Mouse (Mus musculus): ENCODE results near the gene Igfbp2. TPM values are rescaled to one million over a fixed set of nuclear protein-coding genes. Genes with fewer than 3 reads are reported as not detected.

The Igfbp2 gene
- polyA plus RNA-seq (2016; fragmentation: Nextera tagmentation; extraction: Ambion mirVana) = 427 and 524 TPM in 2 replicates

DNA sequence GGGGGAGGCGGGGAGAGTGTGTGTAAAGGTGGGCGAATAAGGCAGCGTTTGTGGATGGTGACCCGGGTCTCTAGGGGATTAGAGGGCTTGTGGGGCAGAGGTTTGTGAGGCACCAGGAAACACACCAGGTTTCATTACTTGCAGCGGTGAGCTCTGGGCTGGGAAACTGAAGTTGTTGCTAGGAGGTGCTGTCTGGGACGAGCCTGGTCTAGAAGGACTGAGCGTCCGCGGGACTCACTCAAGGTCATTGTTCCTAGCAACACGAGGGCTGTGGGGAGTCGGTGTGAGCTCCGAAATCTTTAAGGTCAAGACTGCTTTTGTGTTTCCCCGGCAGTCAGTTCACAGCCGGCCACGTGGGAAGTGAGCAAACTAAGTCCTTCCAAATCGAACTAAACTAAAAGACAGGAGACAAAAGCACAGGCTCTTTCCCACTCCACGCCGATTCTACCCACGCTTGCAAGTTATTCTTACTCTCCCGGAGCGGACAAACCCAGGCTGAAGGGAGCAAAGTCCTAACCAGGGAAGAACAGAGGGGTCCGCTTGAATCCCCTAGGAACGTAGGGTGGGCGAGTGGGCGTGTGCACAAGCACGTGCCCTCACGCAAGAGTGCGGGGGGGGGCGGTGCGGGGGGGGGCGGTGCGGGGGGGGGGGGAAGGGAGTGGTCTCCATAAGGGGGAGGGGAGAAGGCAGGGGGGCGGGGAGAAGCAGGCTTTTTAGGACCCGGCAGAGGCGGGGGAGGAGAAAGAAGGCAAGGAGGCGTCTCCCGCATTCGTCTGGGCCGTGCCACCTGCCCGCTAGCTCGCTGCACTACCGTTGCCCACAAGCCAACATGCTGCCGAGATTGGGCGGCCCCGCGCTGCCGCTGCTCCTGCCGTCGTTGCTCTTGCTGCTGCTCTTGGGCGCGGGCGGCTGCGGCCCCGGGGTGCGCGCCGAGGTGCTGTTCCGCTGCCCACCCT lies at the start of gene Igfbp2:
Igfbp2 (plus strand) TSS at position 753 of the 956 bp plus-strand sequence.
- peaks cover 10% of the 10 kb centered on the region for H3K36me3 ChIP-seq (replicated peaks)
- H3K27me3 ChIP-seq = no peaks in the 10 kb centered on the region
- peaks cover 37% of the 10 kb centered on the region for H3K4me1 ChIP-seq
- WGBS = 1% methylated on average over 45 of the region's 58 CpGs
- no peaks in the 10 kb centered on the region for H3K9me3 ChIP-seq
- H3K4me3 ChIP-seq (replicated peaks) = peak within 1 kb of the TSS; percentile 88
- peak within 1 kb of the TSS; percentile 95 for H3K27ac ChIP-seq
- ATAC-seq (ENCODE audit: low FRiP score) = peak; percentile 82
- H3K9ac ChIP-seq = peak within 1 kb of the TSS; percentile 91
- peak within 1 kb of the TSS; percentile 88 for H3K4me2 ChIP-seq

DNA sequence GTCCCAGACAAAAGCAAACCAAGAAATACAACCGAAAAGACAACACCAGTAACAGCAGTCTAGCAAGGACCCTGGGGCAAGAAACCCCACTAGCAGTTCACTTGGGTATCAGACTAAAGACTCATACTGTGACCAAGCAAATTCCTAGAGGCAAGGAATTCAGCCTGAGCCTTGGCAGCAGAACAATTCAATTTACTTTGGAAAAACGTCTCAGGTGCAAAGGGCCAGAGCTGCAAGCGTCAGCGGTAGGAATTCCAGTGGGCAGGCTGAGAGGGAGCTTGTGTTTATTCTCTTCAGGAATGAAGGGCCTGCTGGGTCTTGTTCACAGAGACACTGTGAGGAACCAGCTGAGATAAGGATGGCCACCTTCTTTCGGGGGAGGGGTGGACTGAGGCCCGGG lies 45.5 kb upstream of the Igfbp2 start:
- Histone ChIP-seq H3K4me2 (no peak overlapping the region), H3K4me1 (peaks cover 12% of the 10 kb centered on the region; the same call in 1 of the 2 replicates), H3K9ac (no peak overlapping the region), H3K9me3 (no peaks in the 10 kb centered on the region), H3K4me3 (replicated peaks) (no peak overlapping the region), H3K27ac (no peak overlapping the region), H3K36me3 (replicated peaks) (no peaks in the 10 kb centered on the region), H3K27me3 (no peaks in the 10 kb centered on the region)
- 28% methylated on average over 6 of the region's 6 CpGs for WGBS
- no peak for ATAC-seq (ENCODE audit: low FRiP score)

DNA sequence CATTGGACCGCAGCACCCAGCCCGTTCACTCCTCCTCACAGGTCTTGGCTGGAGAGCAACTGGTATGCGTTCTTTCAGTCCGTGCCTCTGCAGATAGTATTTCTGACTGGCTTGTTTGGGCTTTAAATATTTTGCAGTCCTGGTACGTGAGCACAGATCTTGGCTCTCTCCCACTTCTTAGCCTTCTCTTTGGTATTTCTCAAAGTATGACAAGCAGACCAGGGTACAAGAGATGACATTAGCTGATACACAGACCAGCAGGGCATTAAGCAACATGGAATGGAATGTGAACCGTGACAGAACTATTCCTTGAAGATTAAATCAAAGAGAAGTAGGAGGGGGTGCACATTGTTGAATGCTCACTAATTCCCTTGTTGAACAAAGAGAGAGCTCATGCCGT lies 43.6 kb upstream of the Igfbp2 start:
- peaks cover 12% of the 10 kb centered on the region; the same call in 1 of the 2 replicates for H3K4me1 ChIP-seq
- no peaks in the 10 kb centered on the region for H3K9me3 ChIP-seq
- no peak for ATAC-seq (ENCODE audit: low FRiP score)
- no peak overlapping the region for H3K9ac ChIP-seq
- H3K4me3 ChIP-seq (replicated peaks) = no peak overlapping the region
- no peak overlapping the region for H3K27ac ChIP-seq
- H3K36me3 ChIP-seq (replicated peaks) = no peaks in the 10 kb centered on the region
- no peaks in the 10 kb centered on the region for H3K27me3 ChIP-seq
- 40% methylated on average over 7 of the region's 7 CpGs for WGBS
- H3K4me2 ChIP-seq = no peak overlapping the region

DNA sequence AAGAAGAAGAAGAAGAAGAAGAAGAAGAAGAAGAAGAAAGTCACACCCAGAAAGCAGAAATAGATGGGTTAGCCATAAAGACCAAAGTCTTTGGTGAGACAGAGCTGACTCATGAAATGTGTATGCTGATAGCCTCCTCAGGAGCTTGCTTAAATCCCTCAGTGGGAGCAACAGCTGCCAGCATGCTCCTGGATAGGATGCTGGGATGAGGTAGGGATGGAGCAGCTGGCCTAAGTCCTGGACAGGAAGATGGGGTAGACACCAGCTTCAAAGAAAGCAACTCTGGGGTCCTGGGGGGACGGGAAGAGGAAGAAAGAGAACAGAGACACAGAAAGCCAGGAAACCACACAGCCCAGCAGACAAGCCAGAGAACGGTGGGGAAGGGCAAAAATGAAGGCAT lies 41.0 kb upstream of the Igfbp2 start:
- no peak overlapping the region for H3K27ac ChIP-seq
- H3K27me3 ChIP-seq = no peaks in the 10 kb centered on the region
- no peak overlapping the region for H3K4me2 ChIP-seq
- no peak overlapping the region for H3K4me3 ChIP-seq (replicated peaks)
- no peak overlapping the region for H3K9ac ChIP-seq
- H3K9me3 ChIP-seq = no peaks in the 10 kb centered on the region
- H3K36me3 ChIP-seq (replicated peaks) = no peaks in the 10 kb centered on the region
- no peak for ATAC-seq (ENCODE audit: low FRiP score)
- peaks cover 12% of the 10 kb centered on the region; the same call in 1 of the 2 replicates for H3K4me1 ChIP-seq
- 63% methylated on average over 2 of the region's 2 CpGs for WGBS

DNA sequence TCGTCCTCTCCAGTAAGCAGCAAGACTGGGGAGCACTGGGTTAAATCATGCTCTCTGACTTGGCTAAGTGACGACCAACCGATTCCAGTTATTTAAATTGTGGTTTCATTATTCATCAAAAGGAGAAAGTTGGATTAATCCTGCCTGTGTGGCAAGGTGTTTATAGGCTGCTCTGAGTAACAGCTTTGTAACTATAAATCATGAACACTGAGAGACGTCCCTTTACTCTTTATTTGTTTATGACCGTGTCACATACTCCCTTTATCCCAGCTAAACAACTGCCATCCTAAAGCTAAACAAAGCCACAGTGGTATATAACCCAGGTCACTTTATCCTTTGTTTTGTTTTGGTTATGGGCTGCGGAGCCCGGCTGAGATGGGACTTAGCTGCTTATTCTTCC lies 40.3 kb upstream of the Igfbp2 start:
- H3K9me3 ChIP-seq = no peaks in the 10 kb centered on the region
- 36% methylated on average over 7 of the region's 7 CpGs for WGBS
- no peaks in the 10 kb centered on the region for H3K27me3 ChIP-seq
- H3K4me1 ChIP-seq = peaks cover 10% of the 10 kb centered on the region; the same call in 1 of the 2 replicates
- no peaks in the 10 kb centered on the region for H3K36me3 ChIP-seq (replicated peaks)
- H3K4me2 ChIP-seq = no peak overlapping the region
- H3K27ac ChIP-seq = no peak overlapping the region
- no peak overlapping the region for H3K9ac ChIP-seq
- no peak for ATAC-seq (ENCODE audit: low FRiP score)
- H3K4me3 ChIP-seq (replicated peaks) = no peak overlapping the region

DNA sequence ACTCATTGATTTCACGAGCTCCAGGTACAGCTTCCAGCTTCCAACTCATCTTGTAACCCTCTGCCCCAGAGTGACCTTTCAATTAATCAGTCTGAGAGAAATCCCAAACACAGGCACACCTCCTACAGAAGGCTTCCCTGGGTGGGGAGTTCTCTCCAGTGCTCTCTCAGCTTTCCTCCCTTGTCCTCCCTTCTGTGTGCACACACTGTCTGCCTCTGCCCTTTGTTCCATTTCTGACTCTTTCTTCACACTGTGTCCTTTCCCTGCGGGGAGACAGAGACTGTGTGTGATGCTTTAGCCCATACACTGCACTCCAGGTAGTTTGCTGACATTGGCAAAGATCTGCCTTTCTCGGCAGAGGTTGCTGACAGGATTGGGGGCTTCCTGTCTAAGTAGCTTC lies 33.6 kb upstream of the Igfbp2 start:
- no peak for ATAC-seq (ENCODE audit: low FRiP score)
- no peaks in the 10 kb centered on the region for H3K9me3 ChIP-seq
- H3K4me2 ChIP-seq = no peak overlapping the region
- no peak overlapping the region for H3K4me3 ChIP-seq (replicated peaks)
- peaks cover 7% of the 10 kb centered on the region for H3K4me1 ChIP-seq
- no peak overlapping the region for H3K27ac ChIP-seq
- H3K27me3 ChIP-seq = no peaks in the 10 kb centered on the region
- no peaks in the 10 kb centered on the region for H3K36me3 ChIP-seq (replicated peaks)
- H3K9ac ChIP-seq = no peak overlapping the region
- WGBS = 36% methylated on average over 3 of the region's 3 CpGs

DNA sequence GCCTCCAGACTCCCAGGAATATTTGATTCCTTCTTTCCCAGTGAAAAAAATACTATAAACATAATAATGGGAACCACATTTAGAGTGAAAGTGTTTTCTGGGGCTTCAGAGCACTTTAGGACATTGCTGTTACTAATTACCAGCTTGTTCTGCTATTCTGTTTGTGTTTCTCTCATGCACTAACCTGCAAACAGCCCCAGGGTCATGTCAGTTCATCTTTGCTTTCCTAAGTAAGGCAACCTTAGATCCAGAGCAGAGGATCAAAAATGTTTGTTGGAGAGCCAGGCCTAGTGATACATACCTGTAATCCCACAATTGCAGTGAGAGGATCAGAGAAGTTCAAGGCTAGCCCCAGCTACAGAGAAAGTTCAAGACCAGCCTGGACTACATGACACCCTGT lies 32.6 kb upstream of the Igfbp2 start:
- no peak for ATAC-seq (ENCODE audit: low FRiP score)
- no peaks in the 10 kb centered on the region for H3K9me3 ChIP-seq
- H3K4me1 ChIP-seq = peaks cover 7% of the 10 kb centered on the region
- H3K27ac ChIP-seq = no peak overlapping the region
- H3K4me2 ChIP-seq = no peak overlapping the region
- no peaks in the 10 kb centered on the region for H3K36me3 ChIP-seq (replicated peaks)
- no peaks in the 10 kb centered on the region for H3K27me3 ChIP-seq
- no peak overlapping the region for H3K4me3 ChIP-seq (replicated peaks)
- no peak overlapping the region for H3K9ac ChIP-seq

DNA sequence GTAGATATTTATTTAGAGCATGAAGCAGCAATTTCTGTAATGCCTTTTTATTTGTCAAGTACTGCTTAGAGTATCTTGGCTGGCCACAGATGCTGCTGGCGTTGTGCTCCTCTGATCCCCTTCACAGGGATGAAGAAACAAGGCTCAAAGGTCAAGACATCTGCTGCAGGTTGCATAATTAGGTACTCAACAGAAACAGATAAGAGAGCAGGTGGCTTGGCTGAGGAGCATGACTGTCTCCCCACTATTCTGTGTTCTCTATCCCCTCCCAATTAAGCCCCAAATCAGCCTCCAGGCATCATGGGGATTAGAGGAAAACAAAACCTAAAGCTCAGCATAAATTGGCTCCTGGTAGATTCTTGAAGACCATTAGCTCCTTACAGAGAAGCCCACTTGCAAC lies 32.0 kb upstream of the Igfbp2 start:
- Histone ChIP-seq H3K27ac (0 out of 2 replicates have a peak overlapping the region, but pooled peaks have one; percentile 27), H3K4me1 (peaks cover 7% of the 10 kb centered on the region), H3K9me3 (no peaks in the 10 kb centered on the region), H3K4me2 (no peak overlapping the region), H3K4me3 (replicated peaks) (no peak overlapping the region), H3K27me3 (no peaks in the 10 kb centered on the region), H3K36me3 (replicated peaks) (no peaks in the 10 kb centered on the region), H3K9ac (no peak overlapping the region)
- peak; percentile 30; the same call in 1 of the 2 replicates for ATAC-seq (ENCODE audit: low FRiP score)
- 3% methylated on average over 1 of the region's 1 CpGs for WGBS

DNA sequence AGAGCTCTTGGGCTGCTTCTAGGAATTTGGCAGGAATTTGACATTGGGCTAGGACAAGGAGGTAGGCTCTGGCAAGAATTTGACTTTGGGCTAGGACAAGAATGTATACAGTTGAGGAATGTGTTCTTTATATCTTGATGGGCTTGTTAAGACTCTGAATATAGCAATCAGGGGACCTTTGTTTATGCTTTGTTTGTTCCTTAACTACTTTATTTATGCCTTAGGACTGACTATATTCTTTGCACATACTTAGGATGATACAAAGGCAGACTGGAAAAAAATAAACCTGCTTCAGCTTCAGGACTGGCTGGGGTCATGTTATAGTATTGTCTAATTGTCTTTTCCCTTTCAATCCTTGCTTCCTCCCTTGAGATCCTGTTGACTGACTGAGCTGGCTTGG lies 31.1 kb upstream of the Igfbp2 start:
- Histone ChIP-seq H3K9ac (no peak overlapping the region), H3K36me3 (replicated peaks) (no peaks in the 10 kb centered on the region), H3K27ac (no peak overlapping the region), H3K4me1 (peaks cover 7% of the 10 kb centered on the region), H3K27me3 (no peaks in the 10 kb centered on the region), H3K9me3 (no peaks in the 10 kb centered on the region), H3K4me3 (replicated peaks) (no peak overlapping the region), H3K4me2 (no peak overlapping the region)
- ATAC-seq (ENCODE audit: low FRiP score) = no peak

DNA sequence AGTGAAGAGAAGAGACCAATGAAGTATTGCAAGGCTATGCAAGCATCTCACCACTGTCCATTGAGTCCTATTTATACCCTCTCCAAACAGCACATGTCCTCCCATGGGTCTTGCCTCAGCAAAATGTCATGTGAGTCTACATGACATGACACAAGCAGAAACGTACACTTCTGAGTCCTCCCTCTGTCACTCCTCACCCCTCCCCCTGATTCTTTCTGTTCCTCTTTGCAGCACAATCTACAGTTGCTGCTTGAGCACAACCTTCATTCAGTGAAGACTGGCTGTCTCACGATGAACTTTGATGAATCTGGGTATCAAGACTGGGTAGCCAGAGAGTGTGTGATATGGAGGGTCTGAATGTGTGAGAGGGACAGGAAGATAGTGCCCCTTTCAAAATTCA lies 28.2 kb upstream of the Igfbp2 start:
- H3K36me3 ChIP-seq (replicated peaks) = no peaks in the 10 kb centered on the region
- H3K27me3 ChIP-seq = no peaks in the 10 kb centered on the region
- H3K9ac ChIP-seq = no peak overlapping the region
- peaks cover under 1% of the 10 kb centered on the region; the same call in 1 of the 2 replicates for H3K4me1 ChIP-seq
- no peak overlapping the region for H3K4me2 ChIP-seq
- WGBS = 92% methylated on average over 2 of the region's 2 CpGs
- H3K27ac ChIP-seq = no peak overlapping the region
- H3K4me3 ChIP-seq (replicated peaks) = no peak overlapping the region
- H3K9me3 ChIP-seq = no peaks in the 10 kb centered on the region
- ATAC-seq (ENCODE audit: low FRiP score) = no peak

DNA sequence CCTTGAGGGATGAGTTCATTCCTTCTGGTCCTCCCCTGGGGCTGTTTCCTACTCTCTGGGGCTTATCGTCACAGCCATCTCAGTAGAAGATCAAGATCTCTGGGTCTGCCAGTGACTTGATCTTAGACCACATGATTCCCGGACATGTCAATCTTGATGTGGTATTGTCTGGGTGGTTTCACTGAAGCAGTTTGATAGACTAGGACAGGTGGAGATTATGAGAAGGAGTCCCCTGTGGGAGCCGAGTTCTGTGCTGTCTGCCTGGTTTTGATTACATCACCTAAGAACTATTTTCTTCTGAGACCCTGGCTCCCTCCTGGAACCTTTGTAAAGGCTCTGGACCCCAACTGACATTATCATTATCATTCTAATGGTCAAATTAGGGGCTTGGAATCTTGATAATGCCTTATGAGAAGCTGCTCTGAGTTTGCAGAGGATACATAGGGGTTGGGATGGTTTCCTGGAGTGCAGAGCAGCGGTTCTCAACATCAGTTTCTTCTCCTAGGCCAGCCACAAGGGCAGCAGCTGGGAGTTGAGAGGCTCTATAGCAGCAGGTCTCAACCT lies 27.1 kb upstream of the Igfbp2 start:
- no peak for ATAC-seq (ENCODE audit: low FRiP score)
- Histone ChIP-seq H3K27me3 (no peaks in the 10 kb centered on the region), H3K9me3 (no peaks in the 10 kb centered on the region), H3K4me3 (replicated peaks) (no peak overlapping the region), H3K27ac (no peak overlapping the region), H3K4me1 (no peaks in the 10 kb centered on the region; the same call in 1 of the 2 replicates), H3K9ac (no peak overlapping the region), H3K36me3 (replicated peaks) (no peaks in the 10 kb centered on the region), H3K4me2 (no peak overlapping the region)
- WGBS = 59% methylated on average over 4 of the region's 4 CpGs

DNA sequence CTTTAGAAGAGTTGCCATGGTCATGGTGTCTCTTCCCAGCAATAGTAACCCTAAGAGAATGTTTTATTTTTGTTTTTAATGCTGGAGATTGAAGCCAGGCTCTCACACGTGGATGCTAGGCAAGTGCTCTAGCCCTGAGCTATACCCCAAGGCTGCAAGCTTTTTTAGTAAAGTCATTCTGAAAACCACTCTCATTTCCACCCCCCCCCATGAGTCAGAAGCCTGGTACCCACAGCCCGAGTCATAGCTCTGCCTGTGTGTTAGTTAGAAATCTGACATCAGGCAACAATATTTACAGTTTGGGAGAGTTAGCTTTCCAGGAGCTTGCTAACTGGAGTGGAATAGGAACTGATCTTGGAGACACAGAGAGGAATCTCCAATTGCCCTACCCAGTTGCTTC lies 25.9 kb upstream of the Igfbp2 start:
- no peaks in the 10 kb centered on the region for H3K36me3 ChIP-seq (replicated peaks)
- H3K27me3 ChIP-seq = no peaks in the 10 kb centered on the region
- H3K9ac ChIP-seq = no peak overlapping the region
- H3K9me3 ChIP-seq = no peaks in the 10 kb centered on the region
- ATAC-seq (ENCODE audit: low FRiP score) = no peak
- no peak overlapping the region for H3K4me2 ChIP-seq
- no peak overlapping the region for H3K4me3 ChIP-seq (replicated peaks)
- H3K4me1 ChIP-seq = no peaks in the 10 kb centered on the region
- 74% methylated on average over 2 of the region's 2 CpGs for WGBS
- H3K27ac ChIP-seq = no peak overlapping the region
